Mouse (Mus musculus): ENCODE data around the gene Fras1.

Gene Fras1

GRCm38 (mm10) chr5:96590621-96591020 is 216.9 kb downstream of the Fras1 start:
- no peak for DNase-seq

DNA sequence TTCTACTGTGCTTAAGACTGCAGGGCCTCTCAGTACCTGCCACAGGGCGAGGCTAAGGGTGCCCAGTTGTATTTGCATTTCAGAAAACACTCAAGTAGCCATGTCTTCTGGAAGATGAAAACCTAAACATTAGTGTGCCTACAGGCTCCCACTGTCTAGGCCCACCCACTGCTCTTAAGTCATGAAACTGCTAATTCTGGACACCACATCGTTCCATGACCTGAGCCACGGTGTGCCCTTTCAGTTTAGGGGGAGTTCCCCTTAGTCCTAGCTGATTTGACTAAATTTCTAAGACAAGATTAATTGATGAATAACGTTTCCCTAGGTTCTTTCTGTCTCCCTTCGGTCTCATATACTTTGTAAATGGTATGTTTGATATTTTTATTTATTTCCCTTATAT is 222.0 kb downstream of the Fras1 start:
- DNase-seq = no peak

GRCm38 (mm10) chr5:96603974-96604769 is 230.4 kb downstream of the Fras1 start:
- no peak for DNase-seq

- DNase-seq = no peak
Observed at GRCm38 (mm10) chr5:96608036-96608435, 234.3 kb downstream of the Fras1 start.

- DNase-seq = no peak
Observed at GRCm38 (mm10) chr5:96608581-96609280, 235.0 kb downstream of the Fras1 start.

DNA sequence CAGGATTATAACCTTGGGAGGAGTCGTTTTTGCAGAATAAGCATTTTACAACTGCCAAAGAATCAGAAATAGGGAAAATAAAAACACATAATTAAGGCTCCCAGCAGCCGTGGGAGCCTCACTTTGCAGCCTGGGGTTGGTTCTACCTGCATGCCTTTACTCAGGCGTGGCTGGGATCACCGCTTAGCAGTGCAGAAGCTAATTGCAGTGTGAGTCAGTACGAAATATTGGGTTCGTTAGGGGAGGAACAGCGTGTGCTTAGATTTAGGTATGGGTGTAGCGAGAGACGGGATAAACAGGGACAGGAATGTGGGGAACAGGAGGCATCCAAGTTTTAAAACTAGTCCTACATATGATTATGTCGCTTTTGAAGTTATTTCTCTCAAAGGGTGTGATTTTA is 238.3 kb downstream of the Fras1 start:
- DNase-seq = no peak

GRCm38 (mm10) chr5:96616954-96617646 is 243.3 kb downstream of the Fras1 start:
- no peak for DNase-seq

DNA sequence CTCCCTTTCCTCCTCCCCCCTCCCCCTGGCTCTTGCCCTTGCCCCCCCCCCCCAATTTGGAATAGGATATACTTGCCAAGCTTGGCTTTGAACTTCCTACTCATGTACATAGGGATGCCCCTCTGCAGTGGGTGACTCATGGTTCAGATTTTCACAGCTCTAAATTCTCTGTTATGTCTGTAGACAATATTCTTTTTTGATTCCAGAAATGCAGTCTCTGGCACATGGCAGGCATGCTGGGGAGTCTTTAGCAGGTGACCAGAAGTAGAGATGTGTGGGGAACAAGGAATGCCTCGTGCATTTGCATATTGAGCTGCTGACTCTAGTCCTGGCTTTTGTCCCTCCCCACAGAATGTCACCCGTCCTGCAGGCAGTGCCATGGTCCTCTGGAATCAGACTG is 244.3 kb downstream of the Fras1 start:
- DNase-seq = no peak

GRCm38 (mm10) chr5:96620209-96620608 is 246.5 kb downstream of the Fras1 start:
- DNase-seq = no peak

DNA sequence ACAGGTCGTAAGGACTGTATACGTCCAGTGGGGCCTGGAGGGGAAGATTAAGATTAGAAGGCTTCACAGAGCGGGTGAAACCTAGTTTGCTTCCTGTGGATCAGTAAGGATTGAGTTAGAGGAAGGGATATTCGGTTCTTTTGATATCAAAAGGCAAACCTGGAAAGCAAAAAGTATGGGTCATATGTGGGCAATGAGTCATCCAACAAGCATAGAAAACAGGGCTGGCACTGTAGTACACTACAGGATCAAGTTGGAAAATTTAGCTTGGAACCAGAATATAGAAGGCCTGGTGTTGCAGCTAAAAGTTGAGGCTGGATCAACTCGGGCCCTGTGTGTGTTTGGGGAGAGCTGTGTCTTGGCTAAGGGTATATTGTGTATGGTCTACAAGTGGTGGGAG is 246.9 kb downstream of the Fras1 start:
- DNase-seq = no peak

GRCm38 (mm10) chr5:96622604-96623352 is 249.0 kb downstream of the Fras1 start:
- DNase-seq = no peak

GRCm38 (mm10) chr5:96629851-96630250 is 256.1 kb downstream of the Fras1 start:
- DNase-seq = no peak

DNA sequence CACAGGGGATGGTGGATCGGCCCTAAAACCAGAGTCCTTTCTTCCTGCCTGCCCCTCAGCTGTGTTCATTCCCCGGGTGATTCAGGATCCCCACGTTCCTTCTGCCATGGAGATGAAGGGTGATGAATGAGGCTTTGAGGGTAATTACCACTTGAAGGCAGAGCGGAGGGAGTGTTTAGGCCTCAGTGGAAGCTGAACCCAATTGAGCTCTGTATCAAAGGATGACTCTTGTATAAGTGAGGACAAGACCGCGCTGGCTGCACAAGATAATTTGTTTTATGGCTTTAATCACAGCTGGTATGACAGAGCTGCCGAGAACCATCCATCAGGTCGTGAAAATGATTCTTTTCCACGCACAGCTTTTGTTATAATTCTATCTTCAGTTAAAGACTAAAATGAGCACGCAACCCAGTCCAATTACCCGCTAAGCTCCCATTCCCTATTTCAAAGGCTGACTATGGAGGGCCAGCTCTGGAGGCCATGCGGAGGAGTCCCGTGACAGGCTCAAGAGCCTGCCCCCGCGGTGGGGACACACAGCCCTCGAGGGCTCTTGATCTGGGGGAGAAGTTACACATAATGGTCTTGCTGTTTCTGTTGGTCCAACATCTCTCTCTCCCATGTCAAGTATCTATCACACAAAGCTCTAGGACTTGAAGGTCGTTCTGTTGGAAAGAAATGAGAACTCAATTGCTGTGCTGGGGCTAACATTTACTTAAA is 261.5 kb downstream of the Fras1 start:
- DNase-seq = no peak

DNA sequence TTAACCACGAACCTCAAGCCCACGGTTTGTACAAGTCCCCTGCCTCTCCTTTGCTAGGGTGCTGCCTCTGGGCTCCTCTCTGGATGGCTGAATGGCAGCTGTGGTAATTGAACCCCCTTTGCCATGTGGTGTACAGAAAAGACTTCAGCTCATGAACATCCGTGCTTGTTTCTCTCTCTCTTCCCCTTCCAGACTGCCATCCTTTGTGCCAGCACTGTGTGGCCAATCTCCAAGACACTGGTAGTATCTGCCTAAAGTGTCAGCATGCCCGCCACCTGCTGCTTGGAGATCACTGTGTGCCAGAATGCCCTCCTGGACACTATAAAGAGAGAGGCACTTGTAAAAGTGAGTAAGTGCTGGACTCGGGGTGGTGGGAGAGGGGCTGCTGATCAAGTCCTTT is 262.1 kb downstream of the Fras1 start:
- DNase-seq = no peak

GRCm38 (mm10) chr5:96639213-96639910 is 265.6 kb downstream of the Fras1 start:
- no peak for DNase-seq

DNA sequence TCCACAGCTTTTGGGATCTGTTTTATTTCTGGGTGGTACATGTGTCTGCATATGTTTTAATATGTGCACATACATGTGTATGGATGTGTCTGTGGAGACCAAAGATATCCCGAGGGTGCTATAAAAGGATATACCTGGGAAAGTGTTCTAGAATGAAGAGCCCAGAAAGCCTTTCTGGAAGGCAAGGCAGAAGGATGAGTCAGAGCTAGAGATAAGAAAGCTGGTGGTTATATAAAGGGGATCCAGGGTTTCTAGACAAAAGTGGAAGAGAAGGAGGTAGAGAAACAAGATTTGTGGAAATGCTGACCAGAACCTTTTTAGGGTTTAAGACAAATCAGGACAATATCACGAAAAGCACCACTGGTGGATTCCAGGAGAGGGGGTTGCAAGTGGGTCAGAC is 267.5 kb downstream of the Fras1 start:
- no peak for DNase-seq

DNA sequence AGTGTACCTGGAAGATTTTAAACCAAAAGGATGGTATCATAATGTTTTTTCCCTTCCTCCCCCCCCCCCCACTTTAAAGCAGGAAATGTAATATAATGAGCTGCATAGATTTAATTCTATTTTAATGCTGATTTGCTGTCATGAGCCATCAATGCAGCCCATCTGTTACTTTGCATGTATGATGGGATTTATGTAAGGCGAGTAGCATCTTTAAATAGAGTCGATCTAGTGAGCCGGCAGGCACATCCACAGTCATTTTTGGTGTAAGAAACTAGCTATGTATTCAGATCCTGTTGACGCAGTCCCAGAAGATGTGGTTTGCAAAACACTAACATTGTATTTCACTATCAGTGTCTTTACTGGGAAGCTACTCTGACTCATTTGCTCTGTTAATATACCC is 301.9 kb downstream of the Fras1 start:
- DNase-seq = no peak

DNA sequence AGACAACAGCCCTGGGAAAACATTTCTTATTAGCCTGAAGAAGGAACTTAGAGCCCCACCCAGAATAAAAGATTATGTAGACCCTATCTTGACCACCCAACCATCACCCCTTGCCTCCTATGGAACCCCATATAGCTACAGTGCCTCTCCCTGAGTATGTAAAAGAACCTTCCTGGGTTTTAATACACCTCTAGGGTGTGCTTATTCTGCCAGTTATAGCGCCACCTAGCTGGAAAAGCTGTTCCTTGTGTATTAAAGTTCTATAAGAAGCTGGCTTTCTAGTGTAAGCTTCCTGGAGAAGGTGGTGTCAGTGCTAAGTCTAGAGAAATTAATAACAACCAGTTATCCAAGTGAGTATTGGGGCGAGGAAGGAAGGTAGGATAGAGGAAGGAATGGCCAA is 303.7 kb downstream of the Fras1 start:
- DNase-seq = no peak

- DNase-seq = no peak
Observed at GRCm38 (mm10) chr5:96681085-96681484, 307.3 kb downstream of the Fras1 start.

DNA sequence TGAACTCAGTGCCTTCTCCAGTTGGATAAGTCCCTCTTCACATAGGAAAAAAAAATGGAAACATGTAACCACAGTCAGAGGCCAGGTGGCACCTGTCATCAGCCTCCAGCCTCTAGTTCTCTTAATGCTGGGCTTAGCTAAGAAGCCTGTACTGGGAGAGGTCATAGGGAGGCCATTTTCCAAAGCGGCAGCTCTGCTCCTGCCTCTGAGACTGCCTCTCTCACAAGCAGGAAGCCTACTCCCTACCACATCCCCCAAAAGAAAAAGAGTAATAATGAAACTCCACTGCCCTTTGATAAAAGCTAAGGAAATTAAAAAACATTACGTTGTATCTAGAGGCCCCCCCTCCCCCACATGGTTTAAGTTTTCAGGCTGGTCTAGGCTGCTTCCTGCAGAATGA is 309.0 kb downstream of the Fras1 start:
- DNase-seq = no peak

DNA sequence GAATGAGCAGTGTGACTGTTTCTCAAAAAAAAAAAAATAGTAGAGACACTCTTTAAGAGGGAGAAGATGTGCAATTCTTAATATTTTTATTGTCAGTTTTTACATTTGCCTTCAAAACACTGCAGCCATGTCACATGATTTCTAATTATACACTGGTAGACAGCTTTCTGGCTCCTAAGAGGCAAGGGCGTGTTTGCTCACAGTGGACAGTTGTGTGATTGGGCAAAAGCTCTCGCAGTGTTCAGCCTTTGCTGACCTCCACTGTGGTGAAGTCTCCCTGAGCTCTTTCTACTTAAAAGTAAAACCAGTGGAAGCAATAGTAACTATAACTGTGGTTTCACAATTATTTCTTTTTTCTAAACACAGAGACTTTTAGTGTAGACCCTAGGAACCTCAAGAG is 315.1 kb downstream of the Fras1 start:
- no peak for DNase-seq

- no peak for DNase-seq
Observed at GRCm38 (mm10) chr5:96698972-96699371, 325.2 kb downstream of the Fras1 start.
